Mouse (Mus musculus) midbrain, embryonic 16.5 days (tissue): ENCODE results near the gene Themis3. TPM values are rescaled to one million over a fixed set of nuclear protein-coding genes. Genes with fewer than 3 reads are reported as not detected.
A peak's percentile ranks its signal among the peaks of the same experiment; 100 is the strongest.

Experiments used
- ATAC-seq: fragments of 200-750 bp; cut with Nextera tagmentation; 2 replicates; pipeline ENCODE4 v1.8.0; 2017; ENCODE audit warnings: moderate TSS enrichment
- H3K27ac ChIP-seq: fragments of 300-500 bp; sonication (generic); 2 replicates; pipeline ENCODE4 v1.5.1; 2014; ENCODE audit warnings: mild to moderate bottlenecking, low read length, mixed read lengths
- H3K27me3 ChIP-seq: fragments of 300-500 bp; sonication (generic); 2 replicates; pipeline ENCODE4 v1.6.1; 2014; ENCODE audit warnings: low read depth, low read length, mixed read lengths; ENCODE audit not compliant: control insufficient read depth, insufficient read depth
- H3K36me3 ChIP-seq: fragments of 300-500 bp; sonication (generic); 2 replicates; pipeline ENCODE4 v1.6.1; 2014; ENCODE audit warnings: mild to moderate bottlenecking, low read length, moderate library complexity, mixed read lengths; ENCODE audit not compliant: control insufficient read depth, insufficient read depth
- H3K4me1 ChIP-seq: fragments of 300-500 bp; sonication (generic); 2 replicates; pipeline ENCODE4 v1.6.1; 2014; ENCODE audit warnings: mild to moderate bottlenecking, low read length, mixed read lengths; ENCODE audit not compliant: control insufficient read depth, insufficient read depth
- H3K4me2 ChIP-seq: fragments of 300-500 bp; sonication (generic); 2 replicates; pipeline ENCODE4 v1.6.1; 2014; ENCODE audit warnings: mild to moderate bottlenecking, low read length, mixed read lengths
- H3K4me3 ChIP-seq: fragments of 300-500 bp; sonication (generic); 2 replicates; pipeline ENCODE4 v1.5.1; 2014; ENCODE audit warnings: low read depth, mild to moderate bottlenecking, low read length, moderate library complexity, mixed read lengths
- H3K9ac ChIP-seq: fragments of 300-500 bp; sonication (generic); 2 replicates; pipeline ENCODE4 v1.6.1; 2014; ENCODE audit warnings: low read depth, low read length, mixed read lengths
- H3K9me3 ChIP-seq: fragments of 300-500 bp; sonication (generic); replicated peaks from 2 replicates; pipeline ENCODE4 v1.6.1; 2014; ENCODE audit warnings: mild to moderate bottlenecking, low read length, mixed read lengths; ENCODE audit not compliant: control insufficient read depth, poor library complexity, severe bottlenecking
- WGBS: fragments of 180-500 bp; shearing (Covaris S2); extraction: QIAGEN DNeasy Blood & Tissue Kit; methylation state at CpG from one replicate; pipeline ENCODE4 v1.1.7; 2014; 5-methylcytosine and 5-hydroxymethylcytosine counted together
- polyA plus RNA-seq: library from polyadenylated mRNA; unstranded; fragments of >200 nt; fragmentation: Nextera tagmentation; extraction: Ambion mirVana; gene quantifications from 2 replicates; pipeline ENCODE4 v1.2.1, GENCODE M21; 2015

Themis3 gene
- polyA plus RNA-seq, 1 experiment from 2014 or later, result not detected

DNA sequence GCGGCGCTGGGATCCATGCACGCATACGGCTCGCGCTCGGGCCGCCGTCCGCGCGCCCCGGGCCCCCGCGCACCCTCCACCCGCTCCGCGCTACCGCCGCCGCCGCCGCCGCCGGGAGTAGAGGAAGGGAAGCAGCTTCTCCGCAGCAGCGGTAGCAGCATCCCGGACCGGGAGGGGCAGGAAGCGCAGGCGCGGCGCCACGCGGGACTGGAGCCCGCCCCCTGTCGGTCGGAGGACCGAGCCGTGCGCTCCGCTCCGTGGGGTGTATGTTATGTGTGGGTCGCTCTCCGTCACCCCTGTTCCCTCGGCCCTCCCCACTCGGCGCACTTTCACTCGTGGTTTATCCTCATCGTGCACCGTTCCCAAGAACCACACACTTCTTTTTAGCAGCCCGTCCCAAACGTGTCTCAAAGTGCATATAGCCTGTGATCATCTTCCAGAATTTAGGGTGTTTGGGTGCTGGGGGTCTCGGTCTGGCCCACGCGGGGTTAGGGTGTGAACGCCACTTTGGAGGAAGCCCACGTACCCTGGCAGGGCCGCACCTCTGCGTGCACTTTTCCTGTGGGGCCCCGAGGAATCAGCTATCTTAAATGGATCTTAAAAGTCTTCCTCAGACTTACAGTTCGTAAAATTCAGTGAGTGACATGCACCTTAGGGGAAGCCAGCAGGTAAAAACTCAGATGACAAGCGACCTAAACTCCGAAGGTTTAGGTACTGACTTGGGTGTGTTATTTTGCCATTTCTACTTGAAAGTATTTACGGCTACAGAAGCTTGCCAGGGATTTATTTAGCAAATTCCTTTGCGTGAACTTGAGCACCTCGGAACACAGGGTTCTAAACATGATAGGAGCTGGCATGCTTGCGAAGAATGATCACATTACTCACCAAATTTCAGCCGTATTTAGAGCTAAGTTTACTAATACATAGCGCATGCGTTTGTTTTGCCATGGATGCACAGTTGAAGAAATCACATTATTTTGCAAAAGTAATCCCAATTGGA is 74.6 kb downstream of the Themis3 start, which contains the start of gene Rab12:
TSS of gene Rab12 (minus strand) at position 176 of the 1,000 bp plus-strand sequence.
- peak; percentile 95 for ATAC-seq
- 13% methylated on average over 44 of the region's 71 CpGs for WGBS

DNA sequence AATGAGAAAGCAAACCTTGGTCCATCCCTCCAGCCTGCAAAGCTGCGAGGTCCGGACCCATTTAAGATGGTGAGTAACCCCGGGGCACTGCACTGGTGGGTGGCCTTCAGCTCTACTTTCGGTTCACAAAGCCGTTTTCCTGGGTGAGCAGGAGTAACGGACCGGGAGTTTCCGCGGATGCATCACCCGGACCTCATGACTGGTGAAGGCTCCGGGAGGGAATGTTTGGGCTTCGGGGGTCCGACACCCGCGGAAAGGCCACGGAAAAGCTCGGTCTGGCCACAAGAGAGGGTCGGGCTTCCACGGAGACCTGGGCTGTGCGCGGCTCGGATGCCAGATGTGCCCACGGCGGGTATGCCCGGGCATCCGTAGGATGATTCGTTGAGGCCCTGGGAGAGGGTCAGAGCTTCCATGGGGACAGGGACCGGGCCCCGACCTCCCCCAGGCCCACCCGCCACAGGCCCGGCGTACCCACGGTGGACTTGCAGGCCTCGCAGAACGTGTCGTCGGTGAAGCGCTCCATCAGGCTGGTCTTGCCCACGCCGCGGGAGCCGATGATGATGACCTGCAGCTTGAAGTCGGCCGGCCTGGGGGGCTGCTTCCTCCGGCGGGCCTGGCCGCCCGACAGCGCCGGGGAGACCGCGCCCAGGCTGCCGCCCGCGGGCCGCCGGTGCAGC is 75.4 kb downstream of the Themis3 start:
- Histone ChIP-seq H3K27me3 (no peaks in the 10 kb centered on the region), H3K9me3 (no peaks in the 10 kb centered on the region), H3K4me2 (peak overlapping the region; percentile 95), H3K4me1 (peaks cover 22% of the 10 kb centered on the region), H3K4me3 (peak overlapping the region; percentile 97), H3K9ac (peak overlapping the region; percentile 99), H3K36me3 (no peaks in the 10 kb centered on the region), H3K27ac (peak overlapping the region; percentile 71)
- under 1% methylated on average over 45 of the region's 57 CpGs for WGBS
- peak; percentile 78 for ATAC-seq

More for the DNA sequence above, 74.6 kb downstream of the Themis3 start, which contains the start of gene Rab12:
- Histone ChIP-seq H3K36me3 (no peaks in the 10 kb centered on the region), H3K9ac (peak within 1 kb of the TSS; percentile 99), H3K4me3 (peak within 1 kb of the TSS; percentile 97), H3K4me2 (peak within 1 kb of the TSS; percentile 95), H3K27ac (peak within 1 kb of the TSS; percentile 71), H3K4me1 (peaks cover 22% of the 10 kb centered on the region), H3K9me3 (no peaks in the 10 kb centered on the region), H3K27me3 (no peaks in the 10 kb centered on the region)

GRCm38 (mm10) chr17:66516953-66517352 is 77.5 kb downstream of the Themis3 start:
- Histone ChIP-seq H3K4me1 (peaks cover 22% of the 10 kb centered on the region), H3K27ac (no peak overlapping the region), H3K4me3 (no peak overlapping the region), H3K36me3 (0 out of 2 replicates have a peak, but pooled peaks cover 3% of the 10 kb centered on the region), H3K9ac (no peak overlapping the region), H3K9me3 (no peaks in the 10 kb centered on the region), H3K27me3 (no peaks in the 10 kb centered on the region), H3K4me2 (no peak overlapping the region)
- no peak for ATAC-seq
- WGBS, result 86% methylated on average over 4 of the region's 4 CpGs

DNA sequence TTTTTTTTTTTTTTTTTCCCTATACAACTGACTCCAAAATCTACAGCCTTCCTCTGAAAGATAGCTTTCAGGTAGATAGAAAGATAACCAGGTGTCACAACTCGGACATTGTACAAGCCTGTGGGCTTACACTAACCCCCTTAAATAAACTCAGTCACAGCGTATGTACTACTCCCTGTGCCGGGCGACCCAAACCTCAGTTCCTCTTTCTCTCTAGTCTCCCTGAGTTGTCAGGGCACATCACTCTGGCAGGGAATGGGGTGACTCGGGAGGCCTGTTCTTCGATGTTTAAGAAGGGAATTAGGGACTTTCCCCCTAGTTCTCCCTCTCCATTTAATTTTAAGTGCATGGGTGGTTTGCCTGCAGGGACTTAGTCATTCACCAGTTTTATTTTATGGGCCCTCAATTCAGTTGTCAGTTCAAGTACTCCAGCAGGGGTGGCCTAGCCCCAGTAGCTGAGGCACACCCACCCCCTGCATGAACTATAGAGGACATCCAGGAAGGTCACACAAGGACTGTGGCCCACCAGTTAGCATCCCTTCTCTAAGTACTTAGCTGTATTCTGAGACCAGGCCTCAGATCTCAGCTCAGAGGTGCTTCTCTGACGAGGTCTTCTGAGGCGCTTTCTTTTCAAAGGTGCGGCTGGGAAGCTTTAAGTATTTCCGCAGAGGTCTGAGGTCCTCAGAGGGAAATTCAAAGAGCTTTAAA is 80.0 kb downstream of the Themis3 start:
- WGBS, result 92% methylated on average over 10 of the region's 10 CpGs
- H3K4me3 ChIP-seq, result no peak overlapping the region
- 0 out of 2 replicates have a peak, but pooled peaks cover 3% of the 10 kb centered on the region for H3K36me3 ChIP-seq
- ATAC-seq, result no peak
- H3K9ac ChIP-seq, result no peak overlapping the region
- H3K4me1 ChIP-seq, result peaks cover 18% of the 10 kb centered on the region
- no peaks in the 10 kb centered on the region for H3K27me3 ChIP-seq
- H3K27ac ChIP-seq, result no peak overlapping the region
- no peak overlapping the region for H3K4me2 ChIP-seq
- H3K9me3 ChIP-seq, result no peaks in the 10 kb centered on the region

DNA sequence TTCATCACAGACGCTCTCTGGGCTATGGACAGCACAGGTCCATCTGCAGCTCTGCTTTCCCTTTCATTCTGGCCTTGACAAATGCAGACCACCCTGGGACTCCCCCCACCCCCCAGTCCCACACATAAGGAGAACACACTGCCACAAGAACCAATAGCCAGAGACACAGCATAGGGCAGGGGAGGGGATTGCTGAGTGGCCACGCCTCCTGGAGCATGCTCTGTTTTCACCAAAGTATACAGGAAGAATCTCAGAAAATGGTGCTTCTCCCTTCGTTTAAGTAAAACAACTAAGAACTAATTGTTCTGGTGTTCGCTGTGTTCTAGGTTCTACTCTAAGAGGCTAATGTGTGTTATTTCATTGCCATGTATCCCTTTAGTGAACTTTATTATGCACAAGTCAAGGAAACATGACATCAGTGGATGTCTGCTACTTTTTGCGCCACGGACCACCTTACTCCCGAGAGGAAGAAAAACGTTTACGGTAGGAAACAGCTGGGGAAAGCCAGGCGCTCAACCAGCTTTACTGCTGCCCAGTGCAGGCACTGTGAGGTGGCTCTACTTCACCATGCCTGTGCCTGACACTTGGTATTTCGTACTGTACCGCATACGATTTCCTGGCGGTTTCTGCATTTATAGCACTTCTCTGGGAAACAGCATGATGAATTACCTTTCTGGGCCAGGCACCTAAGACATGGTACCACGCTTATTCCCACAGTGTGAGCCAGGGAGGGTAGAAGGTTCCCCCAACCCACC is 82.0 kb downstream of the Themis3 start:
- Histone ChIP-seq H3K4me1 (peaks cover 5% of the 10 kb centered on the region), H3K36me3 (0 out of 2 replicates have a peak, but pooled peaks cover 3% of the 10 kb centered on the region), H3K4me3 (no peak overlapping the region), H3K9me3 (no peaks in the 10 kb centered on the region), H3K27ac (no peak overlapping the region), H3K4me2 (no peak overlapping the region), H3K9ac (no peak overlapping the region), H3K27me3 (no peaks in the 10 kb centered on the region)
- WGBS, result 86% methylated on average over 15 of the region's 15 CpGs
- ATAC-seq, result no peak

- 48% methylated on average over 10 of the region's 10 CpGs for WGBS
- H3K27ac ChIP-seq, result peak overlapping the region; percentile 50; the same call in 1 of the 2 replicates
- no peaks in the 10 kb centered on the region for H3K9me3 ChIP-seq
- no peak overlapping the region for H3K9ac ChIP-seq
- no peaks in the 10 kb centered on the region for H3K27me3 ChIP-seq
- ATAC-seq, result peak; percentile 55
- H3K4me1 ChIP-seq, result no peaks in the 10 kb centered on the region
- no peak overlapping the region for H3K4me3 ChIP-seq
- peaks cover 8% of the 10 kb centered on the region for H3K36me3 ChIP-seq
- no peak overlapping the region for H3K4me2 ChIP-seq
These were observed 84.2 kb downstream of the Themis3 start for GRCm38 (mm10) chr17:66510221-66510683.

GRCm38 (mm10) chr17:66507049-66507954 is 87.1 kb downstream of the Themis3 start:
- no peak overlapping the region for H3K27ac ChIP-seq
- WGBS, result 86% methylated on average over 9 of the region's 9 CpGs

More at GRCm38 (mm10) chr17:66507049-66507954, 87.1 kb downstream of the Themis3 start:
- H3K4me1 ChIP-seq, result no peaks in the 10 kb centered on the region
- H3K9me3 ChIP-seq, result no peaks in the 10 kb centered on the region
- H3K36me3 ChIP-seq, result peaks cover 12% of the 10 kb centered on the region
- H3K27me3 ChIP-seq, result no peaks in the 10 kb centered on the region
- no peak for ATAC-seq
- H3K4me2 ChIP-seq, result no peak overlapping the region
- no peak overlapping the region for H3K9ac ChIP-seq
- no peak overlapping the region for H3K4me3 ChIP-seq
